Mouse (Mus musculus) stomach, embryonic 14.5 days (tissue): ENCODE data around the gene Lrrc49. TPM values are rescaled to one million over a fixed set of nuclear protein-coding genes. Genes with fewer than 3 reads are reported as not detected.
A peak's percentile ranks its signal among the peaks of the same experiment; 100 is the strongest.

Source experiments
- ATAC-seq: fragments of 200-750 bp; cut with Nextera tagmentation; 2 replicates; pipeline ENCODE4 v1.8.0; 2017; ENCODE audit warnings: low read depth, moderate TSS enrichment; ENCODE audit not compliant: insufficient number of reproducible peaks, insufficient read depth, low FRiP score
- H3K27ac ChIP-seq: fragments of 300-500 bp; sonication (generic); 2 replicates; pipeline ENCODE4 v1.5.1; 2014; ENCODE audit warnings: mild to moderate bottlenecking, low read length, moderate library complexity, mixed read lengths
- H3K27me3 ChIP-seq: fragments of 300-500 bp; sonication (generic); 2 replicates; pipeline ENCODE4 v1.6.1; 2014; ENCODE audit warnings: low read length, control low read depth, mixed read lengths; ENCODE audit not compliant: control insufficient read depth, insufficient read depth
- H3K36me3 ChIP-seq: fragments of 300-500 bp; sonication (generic); 2 replicates; pipeline ENCODE4 v1.6.1; 2014; ENCODE audit warnings: mild to moderate bottlenecking, control low read depth, low read length, moderate library complexity, mixed read lengths; ENCODE audit not compliant: control insufficient read depth, insufficient read depth
- H3K4me1 ChIP-seq: fragments of 300-500 bp; sonication (generic); 2 replicates; pipeline ENCODE4 v1.6.1; 2014; ENCODE audit warnings: low read length, control low read depth, mixed read lengths; ENCODE audit not compliant: control insufficient read depth, insufficient read depth
- H3K4me2 ChIP-seq: fragments of 300-500 bp; sonication (generic); replicated peaks from 2 replicates; pipeline ENCODE4 v1.6.1; 2014; ENCODE audit warnings: low read depth, low read length, control low read depth
- H3K4me3 ChIP-seq: fragments of 300-500 bp; sonication (generic); 2 replicates; pipeline ENCODE4 v1.5.1; 2014; ENCODE audit warnings: low read depth, low read length, control low read depth
- H3K9ac ChIP-seq: fragments of 300-500 bp; sonication (generic); replicated peaks from 2 replicates; pipeline ENCODE4 v1.6.1; 2014; ENCODE audit warnings: low read depth, mild to moderate bottlenecking, control low read depth, low read length, moderate library complexity, mixed read lengths
- H3K9me3 ChIP-seq: fragments of 300-500 bp; sonication (generic); 2 replicates; pipeline ENCODE4 v1.6.1; 2016; ENCODE audit warnings: low read depth, low read length, control low read depth; ENCODE audit not compliant: control insufficient read depth
- WGBS: fragments of 180-500 bp; shearing (Covaris S2); extraction: QIAGEN DNeasy Blood & Tissue Kit; methylation state at CpG from one replicate; pipeline ENCODE4 v1.1.7; 2014; 5-methylcytosine and 5-hydroxymethylcytosine counted together
- polyA plus RNA-seq: library from polyadenylated mRNA; unstranded; fragments of >200 nt; fragmentation: Nextera tagmentation; extraction: Ambion mirVana; gene quantifications from 2 replicates; pipeline ENCODE4 v1.2.1, GENCODE M21; 2014

Lrrc49 gene
- polyA plus RNA-seq, 1 experiment from 2014 or later: 23.3 TPM

- no peak for ATAC-seq
- no peaks in the 10 kb centered on the region for H3K36me3 ChIP-seq
- 37% methylated on average over 4 of the region's 4 CpGs for WGBS
- no peaks in the 10 kb centered on the region for H3K27me3 ChIP-seq
- no peak overlapping the region for H3K9ac ChIP-seq
- H3K4me1 ChIP-seq: no peaks in the 10 kb centered on the region
- no peaks in the 10 kb centered on the region for H3K9me3 ChIP-seq
- no peak overlapping the region for H3K4me3 ChIP-seq
- H3K27ac ChIP-seq: no peak overlapping the region
- H3K4me2 ChIP-seq: no peak overlapping the region
Measured at GRCm38 (mm10) chr9:60692624-60693023, 4.7 kb upstream of the Lrrc49 start.

GRCm38 (mm10) chr9:60687415-60687814 is 543 bp downstream of the Lrrc49 start:
- peak overlapping the region; percentile 44 for H3K4me2 ChIP-seq
- peak; percentile 49; the same call in 1 of the 2 replicates for ATAC-seq
- H3K27ac ChIP-seq: peak overlapping the region; percentile 78; the same call in 1 of the 2 replicates
- H3K36me3 ChIP-seq: no peaks in the 10 kb centered on the region
- no peaks in the 10 kb centered on the region for H3K27me3 ChIP-seq
- H3K4me1 ChIP-seq: no peaks in the 10 kb centered on the region
- H3K9me3 ChIP-seq: no peaks in the 10 kb centered on the region
- H3K4me3 ChIP-seq: peak overlapping the region; percentile 54
- H3K9ac ChIP-seq: no peak overlapping the region
- WGBS: 2% methylated on average over 7 of the region's 7 CpGs

GRCm38 (mm10) chr9:60682753-60683152 is 5.2 kb downstream of the Lrrc49 start:
- ATAC-seq: no peak
- WGBS: 89% methylated on average over 4 of the region's 4 CpGs
- Histone ChIP-seq H3K4me1 (no peaks in the 10 kb centered on the region), H3K9ac (no peak overlapping the region), H3K4me2 (no peak overlapping the region), H3K4me3 (no peak overlapping the region), H3K9me3 (no peaks in the 10 kb centered on the region), H3K27ac (no peak overlapping the region), H3K36me3 (peaks cover 4% of the 10 kb centered on the region), H3K27me3 (no peaks in the 10 kb centered on the region)

GRCm38 (mm10) chr9:60681005-60681404 is 7.0 kb downstream of the Lrrc49 start:
- Histone ChIP-seq H3K9me3 (no peaks in the 10 kb centered on the region), H3K27ac (no peak overlapping the region), H3K4me3 (no peak overlapping the region), H3K4me1 (no peaks in the 10 kb centered on the region), H3K9ac (no peak overlapping the region), H3K4me2 (no peak overlapping the region), H3K36me3 (peaks cover 8% of the 10 kb centered on the region), H3K27me3 (no peaks in the 10 kb centered on the region)
- no peak for ATAC-seq
- WGBS: 86% methylated on average over 3 of the region's 3 CpGs

DNA sequence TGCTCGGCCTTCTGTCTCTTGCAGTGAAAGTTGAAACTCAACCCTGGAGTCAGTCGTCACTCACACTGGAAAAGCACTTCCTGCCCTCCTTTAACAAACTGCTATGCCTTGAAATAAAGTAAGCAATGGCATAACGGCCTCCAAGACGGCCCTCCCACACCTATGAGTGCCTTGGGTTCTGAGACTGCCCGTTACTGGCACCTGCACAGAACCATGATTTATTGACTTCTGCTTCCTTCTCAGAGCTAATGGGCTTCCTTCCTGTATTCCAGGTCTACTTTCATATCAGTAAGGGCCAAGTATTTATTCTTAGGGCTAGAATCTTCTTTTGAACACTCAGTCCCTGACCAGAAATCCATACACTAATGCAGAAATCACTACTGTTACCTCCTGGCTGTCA is 9.0 kb downstream of the Lrrc49 start:
- H3K4me3 ChIP-seq: no peak overlapping the region
- H3K27ac ChIP-seq: no peak overlapping the region
- WGBS: 50% methylated on average over 5 of the region's 5 CpGs
- H3K4me1 ChIP-seq: no peaks in the 10 kb centered on the region
- H3K4me2 ChIP-seq: no peak overlapping the region
- H3K36me3 ChIP-seq: peaks cover 8% of the 10 kb centered on the region
- no peak overlapping the region for H3K9ac ChIP-seq
- H3K9me3 ChIP-seq: no peaks in the 10 kb centered on the region
- no peaks in the 10 kb centered on the region for H3K27me3 ChIP-seq
- no peak for ATAC-seq

GRCm38 (mm10) chr9:60676429-60676828 is 11.5 kb downstream of the Lrrc49 start:
- ATAC-seq: no peak
- Histone ChIP-seq H3K27ac (no peak overlapping the region), H3K4me2 (no peak overlapping the region), H3K27me3 (no peaks in the 10 kb centered on the region), H3K4me1 (no peaks in the 10 kb centered on the region), H3K36me3 (peaks cover 8% of the 10 kb centered on the region; the same call in 1 of the 2 replicates), H3K9ac (no peak overlapping the region), H3K9me3 (no peaks in the 10 kb centered on the region), H3K4me3 (no peak overlapping the region)
- 90% methylated on average over 4 of the region's 4 CpGs for WGBS

DNA sequence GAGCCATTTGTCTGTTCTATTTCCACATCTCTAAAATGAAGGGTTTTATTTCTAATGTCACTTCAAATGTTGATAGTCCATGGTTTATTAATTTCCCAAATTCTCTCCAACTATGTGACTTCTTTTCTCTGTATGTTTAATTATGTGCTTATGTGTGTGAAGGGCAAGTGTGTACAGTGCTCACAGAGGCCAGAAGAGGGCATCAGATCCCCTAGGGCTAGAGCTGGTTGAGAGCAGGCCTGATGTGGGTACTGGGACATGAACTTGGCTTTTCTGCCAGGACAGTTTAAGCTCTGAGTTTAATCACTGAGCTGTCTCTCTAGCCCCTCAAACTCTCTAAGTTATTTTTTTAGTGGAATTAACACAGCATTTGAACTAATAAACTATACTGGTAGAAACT is 13.2 kb downstream of the Lrrc49 start:
- no peak overlapping the region for H3K9ac ChIP-seq
- H3K27me3 ChIP-seq: no peaks in the 10 kb centered on the region
- no peak overlapping the region for H3K4me3 ChIP-seq
- no peaks in the 10 kb centered on the region for H3K9me3 ChIP-seq
- H3K4me2 ChIP-seq: no peak overlapping the region
- H3K36me3 ChIP-seq: peaks cover 4% of the 10 kb centered on the region; the same call in 1 of the 2 replicates
- H3K4me1 ChIP-seq: no peaks in the 10 kb centered on the region
- no peak overlapping the region for H3K27ac ChIP-seq
- ATAC-seq: no peak

DNA sequence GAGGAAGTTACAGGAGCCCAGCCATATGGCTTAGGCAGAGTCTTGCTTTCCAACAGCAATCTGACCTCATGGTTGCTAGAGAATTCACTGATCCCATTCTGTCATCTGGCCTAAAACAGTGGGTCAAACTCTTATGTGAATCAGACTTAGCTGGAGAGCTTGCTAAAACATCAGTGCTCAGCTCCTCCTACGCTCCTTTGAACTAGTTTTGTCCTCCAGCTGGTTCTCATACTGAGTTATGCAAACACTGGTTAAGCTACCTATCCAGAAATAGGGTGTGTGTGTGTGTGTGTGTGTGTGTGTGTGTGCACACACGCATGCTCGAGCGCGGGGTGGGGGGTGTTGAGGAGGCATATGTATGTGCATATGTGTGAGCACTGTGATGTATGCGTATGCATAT is 15.4 kb downstream of the Lrrc49 start:
- Histone ChIP-seq H3K9ac (no peak overlapping the region), H3K4me1 (no peaks in the 10 kb centered on the region), H3K36me3 (peaks cover 4% of the 10 kb centered on the region; the same call in 1 of the 2 replicates), H3K9me3 (no peaks in the 10 kb centered on the region), H3K27ac (no peak overlapping the region), H3K27me3 (no peaks in the 10 kb centered on the region), H3K4me2 (no peak overlapping the region), H3K4me3 (no peak overlapping the region)
- ATAC-seq: no peak
- WGBS: 92% methylated on average over 6 of the region's 6 CpGs

DNA sequence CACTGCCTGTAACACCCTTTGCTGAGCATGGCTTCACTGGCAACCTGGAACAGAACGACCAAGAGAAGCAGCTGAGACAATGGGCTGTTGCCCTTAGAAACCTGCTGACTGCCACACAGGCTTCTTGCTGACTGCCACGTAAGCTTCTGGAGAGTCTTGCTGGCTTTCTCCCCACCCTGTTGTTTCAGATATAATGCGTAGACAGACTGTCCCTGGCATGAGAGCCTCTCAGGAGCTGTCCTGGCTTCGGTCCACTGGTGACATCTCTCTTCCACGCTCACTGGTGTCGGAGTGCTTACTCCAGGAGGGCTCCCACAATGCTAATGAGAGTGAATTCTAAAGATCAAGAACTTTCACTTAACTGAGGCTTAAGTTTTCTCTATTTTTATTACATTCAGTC is 19.1 kb downstream of the Lrrc49 start:
- peaks cover 5% of the 10 kb centered on the region for H3K36me3 ChIP-seq
- no peak overlapping the region for H3K27ac ChIP-seq
- ATAC-seq: no peak
- H3K9me3 ChIP-seq: no peaks in the 10 kb centered on the region
- 93% methylated on average over 6 of the region's 6 CpGs for WGBS
- H3K9ac ChIP-seq: no peak overlapping the region
- no peak overlapping the region for H3K4me3 ChIP-seq
- H3K4me2 ChIP-seq: no peak overlapping the region
- no peaks in the 10 kb centered on the region for H3K27me3 ChIP-seq
- H3K4me1 ChIP-seq: no peaks in the 10 kb centered on the region
